Mouse (Mus musculus) stomach, embryonic 14.5 days (tissue): ENCODE results near the gene Mr1. TPM values are rescaled to one million over a fixed set of nuclear protein-coding genes. Genes with fewer than 3 reads are reported as not detected.
A peak's percentile ranks its signal among the peaks of the same experiment; 100 is the strongest.
"Not testable (repeated sequence)": the region's sequence is repeated elsewhere in the genome, so short reads cannot be mapped to it uniquely, and the experiment has no call there.

Experiments
- ATAC-seq: fragments of 200-750 bp; cut with Nextera tagmentation; 2 replicates; pipeline ENCODE4 v1.8.0; 2017; ENCODE audit warnings: low read depth, moderate TSS enrichment; ENCODE audit not compliant: insufficient number of reproducible peaks, insufficient read depth, low FRiP score
- H3K27ac ChIP-seq: fragments of 300-500 bp; sonication (generic); 2 replicates; pipeline ENCODE4 v1.5.1; 2014; ENCODE audit warnings: mild to moderate bottlenecking, low read length, moderate library complexity, mixed read lengths
- H3K27me3 ChIP-seq: fragments of 300-500 bp; sonication (generic); 2 replicates; pipeline ENCODE4 v1.6.1; 2014; ENCODE audit warnings: low read length, control low read depth, mixed read lengths; ENCODE audit not compliant: control insufficient read depth, insufficient read depth
- H3K36me3 ChIP-seq: fragments of 300-500 bp; sonication (generic); 2 replicates; pipeline ENCODE4 v1.6.1; 2014; ENCODE audit warnings: mild to moderate bottlenecking, control low read depth, low read length, moderate library complexity, mixed read lengths; ENCODE audit not compliant: control insufficient read depth, insufficient read depth
- H3K4me1 ChIP-seq: fragments of 300-500 bp; sonication (generic); 2 replicates; pipeline ENCODE4 v1.6.1; 2014; ENCODE audit warnings: low read length, control low read depth, mixed read lengths; ENCODE audit not compliant: control insufficient read depth, insufficient read depth
- H3K4me2 ChIP-seq: fragments of 300-500 bp; sonication (generic); replicated peaks from 2 replicates; pipeline ENCODE4 v1.6.1; 2014; ENCODE audit warnings: low read depth, low read length, control low read depth
- H3K4me3 ChIP-seq: fragments of 300-500 bp; sonication (generic); 2 replicates; pipeline ENCODE4 v1.5.1; 2014; ENCODE audit warnings: low read depth, low read length, control low read depth
- H3K9ac ChIP-seq: fragments of 300-500 bp; sonication (generic); replicated peaks from 2 replicates; pipeline ENCODE4 v1.6.1; 2014; ENCODE audit warnings: low read depth, mild to moderate bottlenecking, control low read depth, low read length, moderate library complexity, mixed read lengths
- H3K9me3 ChIP-seq: fragments of 300-500 bp; sonication (generic); 2 replicates; pipeline ENCODE4 v1.6.1; 2016; ENCODE audit warnings: low read depth, low read length, control low read depth; ENCODE audit not compliant: control insufficient read depth
- WGBS: fragments of 180-500 bp; shearing (Covaris S2); extraction: QIAGEN DNeasy Blood & Tissue Kit; methylation state at CpG from one replicate; pipeline ENCODE4 v1.1.7; 2014; 5-methylcytosine and 5-hydroxymethylcytosine counted together
- polyA plus RNA-seq: library from polyadenylated mRNA; unstranded; fragments of >200 nt; fragmentation: Nextera tagmentation; extraction: Ambion mirVana; gene quantifications from 2 replicates; pipeline ENCODE4 v1.2.1, GENCODE M21; 2014

Mr1 gene
- polyA plus RNA-seq, 1 experiment from 2014 or later = 11.0 TPM

GRCm38 (mm10) chr1:155173644-155174016, 27.0 kb upstream of the Mr1 start:
- 81% methylated on average over 1 of the region's 1 CpGs for WGBS
- ATAC-seq, H3K9ac ChIP-seq, H3K4me2 ChIP-seq, H3K9me3 ChIP-seq, H3K27ac ChIP-seq, H3K4me1 ChIP-seq, H3K4me3 ChIP-seq, H3K27me3 ChIP-seq: not testable (repeated sequence)
- H3K36me3 ChIP-seq = peaks cover 24% of the 10 kb centered on the region

- no peaks in the 10 kb centered on the region for H3K27me3 ChIP-seq
- no peak overlapping the region for H3K4me3 ChIP-seq
- no peaks in the 10 kb centered on the region for H3K9me3 ChIP-seq
- H3K4me1 ChIP-seq = no peaks in the 10 kb centered on the region; the same call in 1 of the 2 replicates
- H3K9ac ChIP-seq = no peak overlapping the region
- H3K36me3 ChIP-seq = peaks cover 18% of the 10 kb centered on the region
- H3K27ac ChIP-seq = no peak overlapping the region
- no peak for ATAC-seq
- no peak overlapping the region for H3K4me2 ChIP-seq
- 88% methylated on average over 3 of the region's 3 CpGs for WGBS
Observed at GRCm38 (mm10) chr1:155172895-155173643, 26.5 kb upstream of the Mr1 start.

- Histone ChIP-seq H3K9me3 (no peaks in the 10 kb centered on the region), H3K4me3 (no peak overlapping the region), H3K27me3 (no peaks in the 10 kb centered on the region), H3K4me1 (no peaks in the 10 kb centered on the region; the same call in 1 of the 2 replicates), H3K36me3 (no peaks in the 10 kb centered on the region), H3K9ac (no peak overlapping the region), H3K27ac (no peak overlapping the region), H3K4me2 (no peak overlapping the region)
- ATAC-seq = no peak
Observed at GRCm38 (mm10) chr1:155169935-155170334, 23.3 kb upstream of the Mr1 start.

GRCm38 (mm10) chr1:155167453-155167852, 20.8 kb upstream of the Mr1 start:
- Histone ChIP-seq H3K27ac (no peak overlapping the region), H3K9ac (no peak overlapping the region), H3K36me3 (no peaks in the 10 kb centered on the region), H3K4me3 (no peak overlapping the region), H3K4me2 (no peak overlapping the region), H3K27me3 (no peaks in the 10 kb centered on the region), H3K9me3 (no peaks in the 10 kb centered on the region), H3K4me1 (no peaks in the 10 kb centered on the region; the same call in 1 of the 2 replicates)
- 84% methylated on average over 3 of the region's 3 CpGs for WGBS
- ATAC-seq = no peak

- H3K27me3 ChIP-seq = no peaks in the 10 kb centered on the region
- no peaks in the 10 kb centered on the region for H3K36me3 ChIP-seq
- peak; percentile 56 for ATAC-seq
- peak overlapping the region; percentile 87 for H3K9ac ChIP-seq
- no peaks in the 10 kb centered on the region for H3K9me3 ChIP-seq
- 1% methylated on average over 43 of the region's 46 CpGs for WGBS
- peak overlapping the region; percentile 94 for H3K4me3 ChIP-seq
- H3K27ac ChIP-seq = peak overlapping the region; percentile 82
- peaks cover 7% of the 10 kb centered on the region; the same call in 1 of the 2 replicates for H3K4me1 ChIP-seq
- H3K4me2 ChIP-seq = peak overlapping the region; percentile 68
Observed at GRCm38 (mm10) chr1:155158970-155159484, 12.4 kb upstream of the Mr1 start.

GRCm38 (mm10) chr1:155158141-155158969, 11.7 kb upstream of the Mr1 start, which contains the start of gene Stx6:
TSS of gene Stx6 (plus strand) at chr1:155158715.
- H3K36me3 ChIP-seq = no peaks in the 10 kb centered on the region
- no peaks in the 10 kb centered on the region for H3K9me3 ChIP-seq
- ATAC-seq = peak; percentile 99
- H3K4me2 ChIP-seq = peak within 1 kb of the TSS; percentile 68
- H3K9ac ChIP-seq = peak within 1 kb of the TSS; percentile 87
- H3K4me1 ChIP-seq = peaks cover 7% of the 10 kb centered on the region; the same call in 1 of the 2 replicates
- H3K27ac ChIP-seq = peak within 1 kb of the TSS; percentile 82
- no peaks in the 10 kb centered on the region for H3K27me3 ChIP-seq
- peak within 1 kb of the TSS; percentile 94 for H3K4me3 ChIP-seq
- WGBS = 1% methylated on average over 48 of the region's 48 CpGs

GRCm38 (mm10) chr1:155153906-155154305, 7.3 kb upstream of the Mr1 start:
- Histone ChIP-seq H3K36me3 (no peaks in the 10 kb centered on the region), H3K4me1 (no peaks in the 10 kb centered on the region), H3K9me3 (no peaks in the 10 kb centered on the region), H3K27me3 (no peaks in the 10 kb centered on the region), H3K9ac (no peak overlapping the region), H3K4me2 (no peak overlapping the region), H3K27ac (no peak overlapping the region), H3K4me3 (no peak overlapping the region)
- WGBS = 70% methylated on average over 4 of the region's 4 CpGs
- no peak for ATAC-seq

GRCm38 (mm10) chr1:155150821-155151220, 4.2 kb upstream of the Mr1 start:
- Histone ChIP-seq H3K4me1 (no peaks in the 10 kb centered on the region), H3K9me3 (no peaks in the 10 kb centered on the region), H3K27me3 (no peaks in the 10 kb centered on the region), H3K27ac (no peak overlapping the region), H3K4me2 (no peak overlapping the region), H3K36me3 (no peaks in the 10 kb centered on the region), H3K9ac (no peak overlapping the region), H3K4me3 (no peak overlapping the region)
- 87% methylated on average over 5 of the region's 5 CpGs for WGBS
- ATAC-seq = no peak
